Mouse (Mus musculus) midbrain, embryonic 10.5 days (tissue): Measurements from ENCODE around the gene Atf2. TPM values are rescaled to one million over a fixed set of nuclear protein-coding genes. Genes with fewer than 3 reads are reported as not detected.
"Not testable (repeated sequence)": the region's sequence is repeated elsewhere in the genome, so short reads cannot be mapped to it uniquely, and the experiment has no call there.

ENCODE experiments used
- DNase-seq: peaks from one replicate; pipeline ENCODE4 v3.0.0-alpha.2; 2017; ENCODE audit warnings: low spot score
- H3K27ac ChIP-seq: fragments of 300-500 bp; sonication (generic); replicated peaks from 2 replicates; pipeline ENCODE4 v1.5.1; 2016; ENCODE audit warnings: mild to moderate bottlenecking
- H3K27me3 ChIP-seq: fragments of 300-500 bp; sonication (generic); 2 replicates; pipeline ENCODE4 v1.6.1; 2016; ENCODE audit warnings: low read depth, mild to moderate bottlenecking; ENCODE audit not compliant: poor library complexity, severe bottlenecking
- H3K36me3 ChIP-seq: fragments of 300-500 bp; sonication (generic); 2 replicates; pipeline ENCODE4 v1.6.1; 2016; ENCODE audit warnings: mild to moderate bottlenecking, moderate library complexity
- H3K4me1 ChIP-seq: fragments of 300-500 bp; sonication (generic); 2 replicates; pipeline ENCODE4 v1.6.1; 2016
- H3K4me3 ChIP-seq: fragments of 300-500 bp; sonication (generic); 2 replicates; pipeline ENCODE4 v1.5.1; 2016; ENCODE audit warnings: mild to moderate bottlenecking, moderate library complexity
- H3K9me3 ChIP-seq: fragments of 300-500 bp; sonication (generic); replicated peaks from 2 replicates; pipeline ENCODE4 v1.6.1; 2016; ENCODE audit warnings: mild to moderate bottlenecking
- WGBS: fragments of 180-500 bp; shearing (Covaris S2); methylation state at CpG from one replicate; pipeline ENCODE4 v1.1.7; 2016; 5-methylcytosine and 5-hydroxymethylcytosine counted together
- polyA plus RNA-seq: library from polyadenylated mRNA; unstranded; fragments of >200 nt; fragmentation: Nextera tagmentation; extraction: Ambion mirVana; gene quantifications from 2 replicates; pipeline ENCODE4 v1.2.1, GENCODE M21; 2016

Atf2 gene
- polyA plus RNA-seq, 1 experiment from 2014 or later: 85.5 TPM

- no peaks in the 10 kb centered on the region for H3K9me3 ChIP-seq
- H3K27me3 ChIP-seq: no peaks in the 10 kb centered on the region
- no peak overlapping the region for H3K27ac ChIP-seq
- no peak for DNase-seq
- no peak overlapping the region for H3K4me3 ChIP-seq
- H3K4me1 ChIP-seq: no peaks in the 10 kb centered on the region
- peaks cover 10% of the 10 kb centered on the region for H3K36me3 ChIP-seq
Measured at GRCm38 (mm10) chr2:73857352-73857751, 35.1 kb downstream of the Atf2 start.

GRCm38 (mm10) chr2:73856246-73856645 is 36.2 kb downstream of the Atf2 start:
- H3K4me1 ChIP-seq: no peaks in the 10 kb centered on the region
- no peak overlapping the region for H3K4me3 ChIP-seq
- no peak overlapping the region for H3K27ac ChIP-seq
- no peaks in the 10 kb centered on the region for H3K27me3 ChIP-seq
- 91% methylated on average over 1 of the region's 1 CpGs for WGBS
- DNase-seq: no peak
- H3K36me3 ChIP-seq: peaks cover 10% of the 10 kb centered on the region
- H3K9me3 ChIP-seq: no peaks in the 10 kb centered on the region

- peaks cover 52% of the 10 kb centered on the region for H3K36me3 ChIP-seq
- WGBS: 93% methylated on average over 2 of the region's 2 CpGs
- H3K9me3 ChIP-seq: no peaks in the 10 kb centered on the region
Measured at GRCm38 (mm10) chr2:73834406-73835015, 57.9 kb downstream of the Atf2 start.

GRCm38 (mm10) chr2:73833284-73833683 is 59.2 kb downstream of the Atf2 start:
- WGBS: 83% methylated on average over 1 of the region's 1 CpGs
- Histone ChIP-seq H3K4me3 (no peak overlapping the region), H3K4me1 (no peaks in the 10 kb centered on the region), H3K27me3 (no peaks in the 10 kb centered on the region), H3K27ac (no peak overlapping the region), H3K36me3 (peaks cover 54% of the 10 kb centered on the region), H3K9me3 (no peaks in the 10 kb centered on the region)
- no peak for DNase-seq

More at GRCm38 (mm10) chr2:73834406-73835015, 57.9 kb downstream of the Atf2 start:
- Histone ChIP-seq H3K4me3 (no peak overlapping the region), H3K4me1 (no peaks in the 10 kb centered on the region), H3K27ac (no peak overlapping the region), H3K27me3 (no peaks in the 10 kb centered on the region)
- no peak for DNase-seq

- Histone ChIP-seq H3K4me1 (no peaks in the 10 kb centered on the region), H3K4me3 (no peak overlapping the region), H3K9me3 (no peaks in the 10 kb centered on the region), H3K27ac (no peak overlapping the region), H3K36me3 (peaks cover 47% of the 10 kb centered on the region), H3K27me3 (no peaks in the 10 kb centered on the region)
- 91% methylated on average over 4 of the region's 4 CpGs for WGBS
- no peak for DNase-seq
Measured at GRCm38 (mm10) chr2:73818742-73819141, 73.7 kb downstream of the Atf2 start.

- Histone ChIP-seq H3K9me3 (no peaks in the 10 kb centered on the region), H3K4me3 (no peak overlapping the region), H3K36me3 (no peaks in the 10 kb centered on the region), H3K4me1 (no peaks in the 10 kb centered on the region), H3K27me3 (no peaks in the 10 kb centered on the region), H3K27ac (no peak overlapping the region)
- no peak for DNase-seq
- 78% methylated on average over 8 of the region's 8 CpGs for WGBS
Measured at GRCm38 (mm10) chr2:73807609-73808008, 84.8 kb downstream of the Atf2 start.

- not testable (repeated sequence) for DNase-seq, H3K27me3 ChIP-seq, H3K9me3 ChIP-seq, H3K4me3 ChIP-seq, H3K36me3 ChIP-seq, H3K27ac ChIP-seq, H3K4me1 ChIP-seq
- 95% methylated on average over 9 of the region's 9 CpGs for WGBS
Measured at GRCm38 (mm10) chr2:73800127-73800526, 92.3 kb downstream of the Atf2 start.

GRCm38 (mm10) chr2:73798786-73799185 is 93.7 kb downstream of the Atf2 start:
- DNase-seq: no peak
- Histone ChIP-seq H3K36me3 (no peaks in the 10 kb centered on the region), H3K27ac (no peak overlapping the region), H3K27me3 (no peaks in the 10 kb centered on the region), H3K9me3 (no peaks in the 10 kb centered on the region), H3K4me1 (no peaks in the 10 kb centered on the region), H3K4me3 (no peak overlapping the region)
- WGBS: 80% methylated on average over 5 of the region's 5 CpGs

GRCm38 (mm10) chr2:73798136-73798535 is 94.3 kb downstream of the Atf2 start:
- DNase-seq: no peak
- no peak overlapping the region for H3K27ac ChIP-seq
- H3K36me3 ChIP-seq: no peaks in the 10 kb centered on the region
- no peak overlapping the region for H3K4me3 ChIP-seq
- H3K9me3 ChIP-seq: no peaks in the 10 kb centered on the region
- no peaks in the 10 kb centered on the region for H3K4me1 ChIP-seq
- H3K27me3 ChIP-seq: no peaks in the 10 kb centered on the region
- WGBS: 61% methylated on average over 4 of the region's 4 CpGs

GRCm38 (mm10) chr2:73791846-73792630 is 100.4 kb downstream of the Atf2 start:
- Histone ChIP-seq H3K27ac (no peak overlapping the region), H3K4me3 (no peak overlapping the region), H3K36me3 (no peaks in the 10 kb centered on the region), H3K27me3 (no peaks in the 10 kb centered on the region), H3K9me3 (no peaks in the 10 kb centered on the region), H3K4me1 (0 out of 2 replicates have a peak, but pooled peaks cover 7% of the 10 kb centered on the region)
- WGBS: 58% methylated on average over 19 of the region's 19 CpGs
- DNase-seq: no peak

- H3K4me3 ChIP-seq: no peak overlapping the region
- H3K27me3 ChIP-seq: no peaks in the 10 kb centered on the region
- 0 out of 2 replicates have a peak, but pooled peaks cover 7% of the 10 kb centered on the region for H3K4me1 ChIP-seq
- no peak for DNase-seq
- WGBS: 90% methylated on average over 2 of the region's 2 CpGs
- no peaks in the 10 kb centered on the region for H3K36me3 ChIP-seq
- no peak overlapping the region for H3K27ac ChIP-seq
- H3K9me3 ChIP-seq: no peaks in the 10 kb centered on the region
Measured at GRCm38 (mm10) chr2:73790332-73790731, 102.1 kb downstream of the Atf2 start.

GRCm38 (mm10) chr2:73788395-73788794 is 104.0 kb downstream of the Atf2 start:
- 82% methylated on average over 6 of the region's 6 CpGs for WGBS
- H3K27ac ChIP-seq: no peak overlapping the region
- H3K27me3 ChIP-seq: no peaks in the 10 kb centered on the region
- H3K9me3 ChIP-seq: no peaks in the 10 kb centered on the region
- no peak for DNase-seq
- 0 out of 2 replicates have a peak, but pooled peaks cover 7% of the 10 kb centered on the region for H3K4me1 ChIP-seq
- H3K4me3 ChIP-seq: no peak overlapping the region
- H3K36me3 ChIP-seq: no peaks in the 10 kb centered on the region

- no peak for DNase-seq
- Histone ChIP-seq H3K27ac (no peak overlapping the region), H3K4me3 (no peak overlapping the region), H3K9me3 (no peaks in the 10 kb centered on the region), H3K4me1 (peaks cover under 1% of the 10 kb centered on the region; the same call in 1 of the 2 replicates), H3K27me3 (peaks cover 2% of the 10 kb centered on the region; the same call in 1 of the 2 replicates), H3K36me3 (no peaks in the 10 kb centered on the region)
- 73% methylated on average over 9 of the region's 9 CpGs for WGBS
Measured at GRCm38 (mm10) chr2:73782371-73782905, 110.0 kb downstream of the Atf2 start.
